Mouse (Mus musculus): ENCODE measurements at regions not wholly inside any gene's neighbourhood (a gene's known extent, or its start where the extent isn't known, plus 50 kb on each side); places are given as distances from the start of the nearest gene placed in this dataset.

GRCm38 (mm10) chr7:35901942-35902381 is 99.2 kb upstream of the Zfp507 start:
- TF ChIP-seq UBTF (IDR thresholded peaks at IDR 0.05; ENCODE audit: borderline replicate concordance, insufficient read depth, low read depth, low read length) (no peak), CHD2 (IDR thresholded peaks at IDR 0.05; ENCODE audit: low read length) (no peak), NRF1 (IDR thresholded peaks at IDR 0.05; ENCODE audit: insufficient read depth, low read depth, low read length, poor library complexity, severe bottlenecking) (no peak), MAX (IDR thresholded peaks at IDR 0.05; ENCODE audit: low read length) (no peak), ETS1 (IDR thresholded peaks at IDR 0.05; ENCODE audit: low read depth, low read length) (no peak), BHLHE40 (IDR thresholded peaks at IDR 0.05; ENCODE audit: borderline replicate concordance, low read depth, low read length) (no peak)
- H3K9ac ChIP-seq (ENCODE audit: control insufficient read depth, low read depth, low read length, poor library complexity, severe bottlenecking) = no peak overlapping the region
- no peak overlapping the region for H3K4me3 ChIP-seq (ENCODE audit: control insufficient read depth in 1 of 2, insufficient read depth in 1 of 2, low read depth in 2 of 2, low read length in 2 of 2)
- no peaks in the 10 kb centered on the region for H3K79me2 ChIP-seq (ENCODE audit: control insufficient read depth, insufficient read depth, low read length, poor library complexity)
- no peak overlapping the region for H3K27ac ChIP-seq (ENCODE audit: control insufficient read depth, low read depth, low read length)
- no peak for DNase-seq (ENCODE audit: low read depth, low spot score)
- no peaks in the 10 kb centered on the region for H3K4me1 ChIP-seq (ENCODE audit: control insufficient read depth in 1 of 2, insufficient read depth in 2 of 2, low read length in 2 of 2)
- no peaks in the 10 kb centered on the region for H3K36me3 ChIP-seq (ENCODE audit: control insufficient read depth in 1 of 2, insufficient read depth in 2 of 2, low read length in 2 of 2)
- no peaks in the 10 kb centered on the region for H3K9me3 ChIP-seq (replicated peaks; ENCODE audit: insufficient read depth, low read length)
- no peaks in the 10 kb centered on the region for H3K27me3 ChIP-seq (ENCODE audit: control insufficient read depth in 1 of 2, insufficient read depth in 2 of 2, low read length in 2 of 2)

- no peak for TF ChIP-seq MYB (IDR thresholded peaks at IDR 0.05; ENCODE audit: low read depth, low read length)
- TF ChIP-seq NELFE (IDR thresholded peaks at IDR 0.05; ENCODE audit: low read depth, low read length) = no peak
- no peak for TF ChIP-seq CHD2 (IDR thresholded peaks at IDR 0.05; ENCODE audit: low read length)
- Histone ChIP-seq H3K4me1 (ENCODE audit: control insufficient read depth in 1 of 2, insufficient read depth in 2 of 2, low read length in 2 of 2) (no peaks in the 10 kb centered on the region), H3K27me3 (ENCODE audit: control insufficient read depth in 1 of 2, insufficient read depth in 2 of 2, low read length in 2 of 2) (no peaks in the 10 kb centered on the region), H3K9me3 (replicated peaks; ENCODE audit: insufficient read depth, low read length) (no peaks in the 10 kb centered on the region), H3K9ac (ENCODE audit: control insufficient read depth, low read depth, low read length, poor library complexity, severe bottlenecking) (no peak overlapping the region), H3K36me3 (ENCODE audit: control insufficient read depth in 1 of 2, insufficient read depth in 2 of 2, low read length in 2 of 2) (no peaks in the 10 kb centered on the region), H3K4me3 (ENCODE audit: control insufficient read depth in 1 of 2, insufficient read depth in 1 of 2, low read depth in 2 of 2, low read length in 2 of 2) (no peak overlapping the region), H3K79me2 (ENCODE audit: control insufficient read depth, insufficient read depth, low read length, poor library complexity) (no peaks in the 10 kb centered on the region), H3K27ac (ENCODE audit: control insufficient read depth, low read depth, low read length) (no peak overlapping the region)
- no peak for DNase-seq (ENCODE audit: low read depth, low spot score)
These were observed 96.1 kb upstream of the Zfp507 start for GRCm38 (mm10) chr7:35898701-35899445.

GRCm38 (mm10) chr7:35893292-35893691 is 90.5 kb upstream of the Zfp507 start:
- Histone ChIP-seq H3K27ac (ENCODE audit: control insufficient read depth, low read depth, low read length) (no peak overlapping the region), H3K9me3 (replicated peaks; ENCODE audit: insufficient read depth, low read length) (no peaks in the 10 kb centered on the region), H3K36me3 (ENCODE audit: control insufficient read depth in 1 of 2, insufficient read depth in 2 of 2, low read length in 2 of 2) (no peaks in the 10 kb centered on the region), H3K27me3 (ENCODE audit: control insufficient read depth in 1 of 2, insufficient read depth in 2 of 2, low read length in 2 of 2) (no peaks in the 10 kb centered on the region), H3K79me2 (ENCODE audit: control insufficient read depth, insufficient read depth, low read length, poor library complexity) (no peaks in the 10 kb centered on the region), H3K4me3 (ENCODE audit: control insufficient read depth in 1 of 2, insufficient read depth in 1 of 2, low read depth in 2 of 2, low read length in 2 of 2) (no peak overlapping the region), H3K9ac (ENCODE audit: control insufficient read depth, low read depth, low read length, poor library complexity, severe bottlenecking) (no peak overlapping the region), H3K4me1 (ENCODE audit: control insufficient read depth in 1 of 2, insufficient read depth in 2 of 2, low read length in 2 of 2) (no peaks in the 10 kb centered on the region)
- no peak for TF ChIP-seq KAT2A (conservative IDR thresholded peaks at IDR 0.05; ENCODE audit: low read depth, low read length)
- TF ChIP-seq SIN3A (IDR thresholded peaks at IDR 0.05; ENCODE audit: low read length) = no peak
- TF ChIP-seq GABPA (IDR thresholded peaks at IDR 0.05; ENCODE audit: low read depth, low read length) = no peak
- no peak for TF ChIP-seq ELF1 (IDR thresholded peaks at IDR 0.05; ENCODE audit: low read depth, low read length)
- TF ChIP-seq TAL1 (IDR thresholded peaks at IDR 0.05; ENCODE audit: low read length) = no peak
- TF ChIP-seq RCOR1 (IDR thresholded peaks at IDR 0.05; ENCODE audit: low read depth, low read length) = no peak
- no peak for TF ChIP-seq TBP (IDR thresholded peaks at IDR 0.05; ENCODE audit: low read depth, low read length)
- TF ChIP-seq MEF2A (IDR thresholded peaks at IDR 0.05; ENCODE audit: extremely low read depth, insufficient replicate concordance, low read depth, low read length, poor library complexity, severe bottlenecking) = no peak
- no peak for TF ChIP-seq GATA1 (IDR thresholded peaks at IDR 0.05; ENCODE audit: low read depth, low read length)
- TF ChIP-seq POLR2AphosphoS5 (IDR thresholded peaks at IDR 0.05; ENCODE audit: borderline replicate concordance, low read depth, low read length) = no peak
- no peak for TF ChIP-seq ZMIZ1 (IDR thresholded peaks at IDR 0.05; ENCODE audit: low read depth, low read length)
- no peak for TF ChIP-seq POLR2AphosphoS2 (IDR thresholded peaks at IDR 0.05; ENCODE audit: low read length)
- no peak for DNase-seq (ENCODE audit: low read depth, low spot score)
